Mouse (Mus musculus) mesoderm, embryonic 11.5 days (tissue): Measurements from ENCODE around the gene Tuba3a.
A peak's percentile ranks its signal among the peaks of the same experiment; 100 is the strongest.
"Not testable (repeated sequence)": the region's sequence is repeated elsewhere in the genome, so short reads cannot be mapped to it uniquely, and the experiment has no call there.

Source experiments
- DNase-seq: peaks from one replicate; pipeline ENCODE4 v3.0.0-alpha.2; 2012; ENCODE audit warnings: low read depth, low spot score

Gene Tuba3a

DNA sequence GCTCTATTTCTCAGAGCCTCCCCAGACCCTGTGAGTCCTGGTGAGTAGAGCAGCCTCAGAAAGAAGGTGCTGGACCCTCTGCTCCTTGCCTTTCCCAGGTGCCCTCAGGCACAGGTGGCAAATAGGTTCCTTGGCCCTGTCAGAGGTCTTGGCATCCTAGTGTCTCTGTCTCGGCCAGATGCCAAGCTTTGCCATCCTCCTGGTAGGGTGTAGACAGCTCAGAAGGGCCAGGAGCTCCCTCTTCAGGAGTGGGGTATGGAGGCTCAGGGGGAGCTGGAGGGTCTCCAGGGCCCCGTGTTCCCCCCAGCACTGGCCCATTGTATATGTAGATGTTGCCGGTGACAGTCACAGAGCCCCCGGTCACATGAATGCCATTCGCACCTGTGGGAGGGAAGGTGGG, 21.2 kb upstream of the Tuba3a start:
- DNase-seq = no peak

DNA sequence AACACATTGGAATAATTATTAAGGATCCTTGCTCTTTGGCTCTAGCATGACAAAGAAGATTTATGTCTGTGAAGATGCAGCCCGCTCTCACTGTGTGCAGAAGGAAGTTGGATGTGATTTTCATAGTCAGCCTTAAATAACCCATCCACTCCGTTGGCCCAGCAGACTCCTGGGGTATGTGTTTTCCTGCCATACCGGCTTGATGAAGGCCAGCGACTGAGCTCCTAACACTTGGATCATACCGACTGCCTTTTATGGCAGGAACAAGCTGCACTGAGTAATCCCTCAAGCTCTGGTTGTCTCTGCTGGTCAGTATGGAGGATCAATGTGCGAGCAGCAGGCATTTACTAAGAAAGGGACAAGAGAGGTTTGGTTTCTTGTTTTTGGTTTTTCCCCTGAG, 19.6 kb upstream of the Tuba3a start:
- no peak for DNase-seq

DNA sequence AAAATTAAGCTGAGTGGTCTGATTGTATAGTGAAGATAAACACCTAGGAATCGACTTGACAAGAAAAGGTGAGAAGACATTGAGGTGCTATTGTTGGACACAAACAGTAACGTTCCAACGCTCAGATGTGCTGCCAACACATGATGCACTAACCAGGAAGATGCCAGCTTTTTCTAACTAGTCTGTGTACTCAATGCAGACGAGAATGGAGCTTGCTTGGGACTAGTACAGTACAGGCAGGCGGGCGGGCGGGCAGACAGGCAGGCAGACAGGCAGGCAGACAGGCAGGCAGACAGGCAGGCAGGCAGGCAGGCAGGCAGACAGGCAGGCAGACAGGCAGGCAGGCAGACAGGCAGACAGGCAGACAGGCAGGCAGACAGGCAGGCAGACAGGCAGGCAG, 18.6 kb upstream of the Tuba3a start:
- not testable (repeated sequence) for DNase-seq

DNA sequence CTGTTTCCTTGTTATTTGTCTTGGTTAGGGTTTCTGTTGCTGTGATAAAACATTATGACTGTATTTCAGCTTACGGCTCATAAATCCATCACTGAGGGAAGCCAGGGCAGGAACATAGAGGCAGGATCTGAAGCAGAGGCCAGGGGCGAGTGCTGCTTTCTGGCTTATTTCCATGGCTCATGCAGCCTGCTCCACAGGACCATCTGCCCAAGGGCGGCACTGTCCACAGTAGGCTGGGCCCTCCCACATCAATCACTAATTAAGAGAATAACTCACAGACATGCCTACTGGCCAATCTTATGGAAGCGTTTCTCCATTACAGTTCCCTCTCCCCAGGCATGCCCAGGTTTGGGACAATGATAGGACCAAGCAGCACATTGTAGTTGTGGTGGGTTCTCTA, 17.4 kb upstream of the Tuba3a start:
- DNase-seq = no peak

DNA sequence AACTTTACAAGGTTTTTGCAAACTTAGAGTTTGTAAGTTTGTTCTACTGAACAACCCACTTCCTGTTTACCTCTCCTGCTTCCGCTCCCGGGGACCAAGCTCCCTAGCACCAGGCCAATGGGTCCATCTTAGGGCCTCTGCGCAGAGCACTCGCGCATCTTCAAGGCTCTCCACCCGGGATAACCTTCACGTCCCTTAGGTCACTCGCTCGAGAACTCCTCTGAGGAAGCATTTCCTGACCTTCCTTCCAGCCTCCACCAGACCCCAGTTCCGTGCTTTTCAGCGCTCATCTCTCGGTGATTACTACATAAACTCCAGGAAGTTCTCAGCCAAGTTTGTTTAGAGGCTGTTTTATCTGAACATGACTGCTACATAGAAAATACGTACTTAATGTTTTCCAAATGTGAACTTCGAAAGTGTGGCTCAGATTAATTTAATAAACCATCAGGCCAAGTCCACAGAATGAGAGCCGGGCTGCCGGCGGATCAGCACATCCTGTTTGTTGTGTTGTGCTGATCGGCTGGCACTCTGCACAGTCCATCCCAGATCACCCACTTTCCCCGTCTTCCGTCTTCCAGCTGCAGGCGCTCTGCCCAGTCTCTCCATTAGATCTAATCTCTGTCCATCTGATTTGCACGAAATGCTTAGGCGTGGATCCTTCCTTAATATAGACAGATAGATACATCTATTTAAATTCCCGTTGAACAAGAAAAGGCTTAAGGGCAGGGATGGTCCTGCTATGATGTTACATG, 16.6 kb upstream of the Tuba3a start:
- DNase-seq = no peak

DNA sequence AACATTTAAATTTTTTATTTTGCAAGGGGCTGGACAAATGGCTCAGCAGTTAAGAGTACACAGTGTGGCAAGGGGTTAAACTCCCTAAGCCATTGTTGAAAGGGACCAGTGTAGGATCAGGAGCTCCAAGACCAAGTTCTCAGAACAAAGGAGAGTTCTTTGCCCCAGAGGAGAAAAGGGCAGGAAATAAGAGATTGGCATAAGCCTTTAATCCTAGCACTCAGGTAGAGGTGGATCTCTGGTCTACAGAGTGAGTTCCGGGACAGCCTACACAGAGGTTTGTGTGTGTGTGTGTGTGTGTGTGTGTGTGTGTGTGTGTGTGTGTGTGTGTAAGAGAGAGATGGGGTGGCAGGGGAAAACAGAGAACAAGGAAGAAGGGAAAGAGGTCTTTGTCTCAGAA, 15.1 kb upstream of the Tuba3a start:
- DNase-seq = no peak

DNA sequence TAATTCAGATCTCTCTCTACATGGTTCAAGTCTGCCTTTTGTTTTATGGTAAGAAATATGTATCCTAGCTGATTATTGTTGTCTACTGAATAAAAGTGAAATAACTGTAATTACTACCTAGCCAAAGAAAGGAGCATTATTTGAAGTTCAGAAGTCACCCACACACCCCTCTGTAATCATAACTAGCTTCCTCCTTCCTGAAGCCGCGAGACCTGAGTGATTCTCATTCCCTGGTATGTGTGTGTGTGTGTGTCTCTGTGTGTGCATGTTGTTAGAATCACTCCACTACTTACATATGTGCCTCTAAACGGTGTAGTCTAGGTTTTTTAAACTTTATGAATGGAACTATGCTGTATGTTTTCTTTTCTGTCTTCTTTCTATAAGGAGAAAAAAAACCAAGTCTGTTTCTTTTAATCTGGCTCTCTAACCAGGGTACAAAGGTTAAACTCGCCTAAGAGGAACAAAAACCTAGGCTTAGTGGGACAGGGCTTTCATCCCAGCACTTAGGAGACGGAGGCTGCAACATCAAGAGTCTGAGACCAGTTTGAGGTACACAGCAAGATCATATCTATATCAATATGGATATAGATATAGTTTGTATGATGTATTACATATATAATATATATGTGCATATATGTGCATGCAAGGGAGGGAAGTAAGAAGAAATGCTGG, 11.4 kb upstream of the Tuba3a start:
- no peak for DNase-seq

DNA sequence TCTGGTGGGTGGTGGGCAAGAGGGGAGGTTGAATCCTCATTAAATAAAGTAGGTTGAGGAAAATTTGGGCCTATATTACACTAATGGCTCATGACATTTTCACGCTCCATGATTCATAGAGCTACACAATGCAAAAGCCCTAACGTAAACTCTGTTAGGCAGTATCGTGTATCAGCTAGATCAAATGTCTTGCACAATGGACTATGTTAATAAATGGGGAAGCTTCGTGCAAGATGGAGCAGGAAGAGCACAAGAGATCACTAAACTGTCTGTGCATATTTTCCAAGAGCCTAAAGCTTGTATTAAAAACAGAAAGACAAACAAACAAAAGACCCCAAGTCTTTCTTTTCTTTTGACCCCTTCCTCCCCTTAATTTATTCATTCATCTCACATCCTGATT, 8.2 kb upstream of the Tuba3a start:
- DNase-seq = no peak

DNA sequence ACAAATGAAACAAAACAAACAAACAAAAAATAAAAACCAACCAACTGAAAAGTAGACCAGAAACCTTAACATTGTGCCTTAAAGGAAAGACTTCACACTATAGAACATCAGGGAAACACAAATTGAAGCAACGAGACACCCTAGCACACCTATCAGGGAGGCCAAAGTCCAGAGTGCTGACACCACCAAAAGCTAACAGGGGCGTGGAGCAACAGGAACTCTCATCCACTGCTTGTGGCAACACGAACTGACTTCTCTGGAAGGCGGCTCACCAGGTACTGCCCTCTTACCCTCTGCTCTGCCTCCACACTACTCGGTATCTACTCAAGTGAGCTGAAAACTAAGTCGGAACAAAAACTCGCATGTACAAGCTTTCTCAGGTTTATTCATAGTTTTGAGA, 6.4 kb upstream of the Tuba3a start:
- DNase-seq = no peak

DNA sequence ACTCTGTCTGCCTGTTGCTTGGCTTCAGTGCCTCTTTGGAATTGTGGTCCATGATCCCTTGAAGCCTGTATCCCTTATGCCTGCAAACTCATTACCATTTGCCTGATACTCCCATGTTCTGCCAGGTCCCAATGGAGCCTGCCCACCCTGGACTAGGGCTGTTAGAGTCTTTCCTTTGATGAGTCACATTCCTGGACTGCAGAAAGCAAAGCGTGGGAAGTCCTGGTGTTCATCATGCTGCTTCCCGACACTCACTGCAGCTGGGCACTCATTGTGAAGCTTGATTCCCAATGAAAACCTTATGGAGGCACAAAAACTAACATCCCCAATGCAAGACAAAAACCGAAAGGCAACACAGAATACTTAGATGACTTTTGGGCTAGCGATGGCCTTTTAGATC, 5.5 kb upstream of the Tuba3a start:
- no peak for DNase-seq

DNA sequence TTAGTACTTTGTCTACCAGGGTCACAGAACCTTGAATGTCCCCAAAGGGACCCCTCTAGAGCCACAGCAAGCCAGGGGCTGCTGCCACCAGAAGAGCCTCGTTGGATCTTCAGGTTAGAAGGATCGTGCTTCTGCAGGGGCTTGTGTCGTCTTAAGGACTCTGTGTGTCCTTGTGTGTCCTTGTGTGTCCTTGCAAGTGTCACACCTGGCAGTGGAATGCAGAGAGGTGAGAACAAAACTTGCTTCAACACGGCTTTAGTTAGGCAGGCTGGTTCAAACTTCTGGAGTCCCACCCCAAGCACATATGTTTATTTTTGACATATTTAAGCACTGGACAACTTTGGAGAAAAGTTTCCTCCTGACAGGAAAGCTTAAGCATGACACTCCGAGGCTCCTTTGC, 2.9 kb upstream of the Tuba3a start:
- DNase-seq = no peak

DNA sequence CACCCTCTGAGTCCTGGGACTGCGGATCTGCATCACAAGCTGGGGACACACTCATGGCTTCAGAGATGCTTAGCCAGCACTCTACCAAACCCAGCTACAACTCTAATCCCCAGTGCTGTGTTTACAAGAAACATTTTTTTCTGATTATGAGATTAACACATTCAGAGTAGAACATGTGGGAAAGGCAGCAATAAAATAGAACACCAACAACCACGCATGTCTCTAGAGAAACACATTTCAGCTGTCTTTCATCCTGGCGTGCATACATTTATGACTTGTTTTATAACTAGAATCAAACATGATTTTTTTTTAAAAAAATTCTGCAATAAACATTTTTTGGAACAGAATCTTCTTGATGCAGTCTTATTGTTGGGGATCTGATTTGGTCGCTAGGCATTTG, 1.1 kb upstream of the Tuba3a start:
- DNase-seq = no peak

DNA sequence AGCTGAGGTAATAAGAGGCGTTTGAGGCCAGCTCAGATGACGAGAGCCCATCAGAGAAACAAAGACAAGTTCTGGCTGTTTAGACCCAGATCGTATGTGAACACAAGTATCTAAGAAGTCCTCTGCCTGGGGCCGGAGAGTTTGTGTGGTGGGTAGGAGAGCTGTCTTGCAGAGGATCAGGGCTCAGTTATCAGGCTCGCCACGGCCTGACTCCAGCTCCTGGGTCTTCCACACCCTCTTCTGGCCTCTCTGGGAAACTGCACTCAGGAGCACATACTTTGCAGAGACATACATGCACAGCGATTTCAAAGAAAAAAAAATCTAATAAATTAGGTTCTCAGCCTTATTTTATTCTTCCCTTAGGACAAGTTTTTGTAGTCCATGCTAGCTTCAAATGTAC, 1.1 kb downstream of the Tuba3a start:
- no peak for DNase-seq

DNA sequence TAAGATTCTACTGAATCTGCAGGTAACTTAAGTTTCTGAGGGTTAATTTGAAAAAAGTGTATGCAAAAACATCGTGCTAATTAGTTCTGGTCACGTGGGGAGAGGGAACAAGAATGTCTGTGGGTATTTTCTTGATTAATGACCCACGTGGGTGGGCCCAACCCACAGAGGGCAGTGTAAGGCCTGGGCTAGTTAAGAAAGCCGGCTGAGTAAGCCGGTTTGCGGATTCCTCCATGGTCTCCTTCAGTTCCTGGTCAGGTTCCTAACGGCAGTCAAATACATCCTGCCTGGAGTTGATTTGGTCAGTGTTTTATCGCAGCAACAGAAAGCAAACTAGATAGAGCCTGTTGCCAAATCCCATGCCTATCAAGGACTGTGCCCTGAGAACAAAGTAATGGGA, 1.6 kb downstream of the Tuba3a start:
- DNase-seq = no peak

DNA sequence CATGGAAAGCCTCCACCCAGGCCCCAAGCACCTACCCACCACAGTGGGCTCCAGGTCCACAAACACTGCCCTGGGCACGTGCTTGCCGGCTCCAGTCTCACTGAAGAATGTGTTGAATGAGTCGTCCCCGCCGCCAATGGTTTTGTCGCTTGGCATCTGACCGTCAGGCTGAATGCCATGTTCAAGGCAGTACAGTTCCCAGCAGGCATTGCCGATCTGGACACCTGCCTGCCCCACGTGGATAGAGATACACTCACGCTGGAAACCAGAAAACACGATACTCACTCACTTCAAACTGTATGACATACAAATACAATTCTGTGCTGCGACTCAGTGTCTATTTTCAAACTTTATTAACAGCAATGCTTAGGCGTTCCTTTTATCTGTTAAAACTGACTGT, 3.1 kb downstream of the Tuba3a start:
- DNase-seq = not testable (repeated sequence)

DNA sequence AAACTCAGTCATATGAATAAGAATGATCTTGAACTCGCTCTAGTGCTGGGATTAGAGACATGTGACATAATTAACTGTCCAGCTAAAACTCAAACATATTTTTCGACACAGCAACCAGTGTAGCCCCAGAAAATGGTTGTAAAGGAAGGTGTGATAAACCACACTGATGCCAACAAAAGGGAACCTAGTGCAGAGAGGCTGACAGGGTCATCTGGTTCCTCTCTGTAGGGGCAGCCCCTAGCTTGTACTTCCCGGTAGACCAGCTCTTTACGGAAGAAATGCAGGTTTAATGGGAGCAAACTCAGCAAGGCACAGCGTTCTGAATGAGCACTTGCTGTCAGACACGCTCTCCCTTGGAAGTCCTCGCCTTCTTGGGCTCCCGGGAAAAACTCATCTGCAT, 6.1 kb downstream of the Tuba3a start:
- DNase-seq = no peak

DNA sequence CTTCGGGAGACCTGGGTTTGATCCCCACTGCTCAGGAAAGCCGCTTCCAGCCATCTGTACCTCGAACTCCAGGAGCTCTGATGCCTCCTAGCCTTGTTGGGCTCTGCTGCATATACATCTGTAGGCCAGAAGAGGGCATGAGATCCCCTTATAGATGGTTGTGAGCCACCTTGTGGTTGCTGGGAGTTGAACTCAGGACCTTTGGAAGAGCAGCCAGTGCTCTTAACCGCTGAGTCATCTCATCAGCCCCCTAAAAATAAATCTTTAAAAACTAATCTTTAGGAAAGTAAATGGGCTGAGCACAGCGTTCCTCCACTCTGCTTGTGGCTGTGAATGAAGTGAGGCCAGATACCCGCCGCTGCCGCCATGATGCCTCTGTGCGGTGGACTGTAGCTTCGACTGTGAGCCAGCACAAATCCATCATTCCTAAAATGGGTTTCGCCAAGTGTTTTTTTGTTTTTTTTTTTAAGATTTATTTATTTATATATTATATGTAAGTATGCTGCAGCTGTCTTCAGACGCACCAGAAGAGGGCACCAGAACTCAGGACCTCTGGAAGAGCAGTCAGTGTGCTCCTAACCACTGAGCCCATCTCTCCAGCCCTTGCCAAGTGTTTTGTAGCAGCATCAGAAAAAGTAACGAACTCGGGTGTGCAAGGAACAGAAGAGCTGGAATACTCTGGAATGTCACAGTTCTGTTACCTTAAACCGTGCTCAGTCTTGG, 10.8 kb downstream of the Tuba3a start:
- peak; percentile 45 for DNase-seq

DNA sequence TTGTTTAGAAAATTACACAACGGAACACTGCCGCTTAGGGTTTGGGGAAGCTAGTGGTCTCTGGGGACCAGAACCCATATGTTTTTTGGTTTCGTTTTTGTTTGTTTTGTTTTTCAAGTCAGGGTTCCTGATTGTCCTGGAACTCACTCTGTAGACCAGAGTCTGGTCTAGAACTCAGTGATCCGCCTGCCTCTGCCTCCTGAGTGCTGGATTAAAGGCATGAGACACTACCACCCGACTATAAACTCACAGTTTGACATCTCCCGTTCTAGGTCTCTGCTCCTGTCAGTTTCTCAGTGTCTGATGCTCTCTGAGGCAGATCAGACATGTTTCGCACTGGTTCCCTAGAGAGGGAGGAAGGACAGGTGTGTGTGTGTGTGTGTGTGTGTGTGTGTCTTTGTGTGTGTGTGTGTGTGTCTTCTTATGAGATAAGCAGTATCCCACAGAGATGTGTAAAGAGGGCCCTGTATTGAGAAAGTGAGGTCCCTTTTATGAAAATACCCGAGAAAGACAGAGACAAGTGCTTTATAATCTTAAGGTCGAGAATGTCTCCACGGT, 13.5 kb downstream of the Tuba3a start:
- DNase-seq = no peak

DNA sequence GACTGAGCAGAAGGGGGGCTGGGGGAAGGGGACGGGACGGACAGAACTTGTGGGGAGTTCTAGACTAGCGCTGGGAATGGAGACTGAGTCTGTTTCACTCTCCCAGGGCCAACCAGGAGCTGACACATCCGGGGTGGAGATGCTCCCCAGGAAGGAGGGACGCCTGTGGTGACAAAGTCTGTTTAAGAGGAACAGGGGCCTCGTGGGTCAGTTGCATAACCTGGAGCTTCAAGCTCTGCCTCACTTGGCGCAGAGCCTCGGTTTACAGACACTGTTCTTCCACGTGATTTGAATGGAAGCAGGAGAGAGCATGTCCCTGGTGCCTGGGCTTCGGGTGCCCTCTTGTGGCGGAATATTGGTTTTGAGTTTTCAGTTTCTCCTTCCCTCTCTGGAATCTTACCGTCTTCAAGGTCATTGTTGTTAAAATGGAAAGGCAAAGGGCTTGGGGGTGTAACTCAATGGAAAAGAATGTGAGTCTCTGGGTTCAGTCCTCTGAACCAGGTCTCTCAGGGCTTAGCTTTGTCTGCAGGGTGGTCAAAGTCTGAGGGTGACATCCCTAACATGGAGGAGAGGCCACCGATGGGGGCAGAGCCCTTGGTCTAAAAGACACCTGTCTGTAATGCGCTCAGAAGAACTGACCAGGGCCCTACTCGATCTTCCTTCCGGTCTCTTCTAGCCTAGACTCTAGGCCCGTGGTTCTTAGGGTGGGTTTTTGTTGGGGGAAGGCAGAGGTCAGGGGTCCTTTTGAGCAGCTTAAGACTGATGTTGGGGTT, 14.2 kb downstream of the Tuba3a start:
- DNase-seq = peak; percentile 88

DNA sequence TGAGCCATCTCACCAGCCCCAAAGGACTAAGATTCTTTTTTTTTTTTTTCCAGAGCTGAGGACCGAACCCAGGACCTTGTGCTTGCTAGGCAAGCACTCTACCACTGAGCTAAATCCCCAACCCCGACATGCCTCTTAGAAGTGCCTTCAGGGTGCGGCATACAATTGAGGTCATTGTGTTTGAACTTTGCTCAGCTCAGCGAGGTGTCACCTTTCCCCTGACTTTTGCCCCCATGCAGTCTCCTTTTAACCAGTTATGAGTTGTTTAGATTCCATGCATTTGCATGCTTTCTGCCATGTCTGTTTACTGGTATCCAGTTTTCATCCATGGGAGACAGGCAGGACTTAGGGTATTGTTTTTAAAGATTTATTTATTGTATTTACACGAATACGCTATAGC, 17.0 kb downstream of the Tuba3a start:
- DNase-seq = no peak

DNA sequence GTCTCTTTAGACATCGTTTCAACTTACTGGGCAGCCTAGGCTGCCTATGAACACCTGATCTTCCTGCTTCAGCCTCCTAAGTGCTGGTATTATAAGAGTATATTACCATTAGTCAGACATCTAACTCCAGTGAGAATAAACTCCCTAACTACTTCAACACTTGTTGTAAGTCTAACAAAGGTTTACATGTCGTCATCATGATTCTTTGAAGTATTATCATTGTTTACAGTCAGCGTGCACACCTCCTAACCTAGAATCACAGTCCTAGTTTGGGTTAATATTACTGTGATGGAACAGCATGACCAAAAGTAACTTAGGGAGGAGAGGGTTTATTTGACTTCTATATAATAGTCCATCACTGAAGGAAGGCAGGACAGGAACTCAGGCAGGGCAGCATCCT, 18.4 kb downstream of the Tuba3a start:
- no peak for DNase-seq

DNA sequence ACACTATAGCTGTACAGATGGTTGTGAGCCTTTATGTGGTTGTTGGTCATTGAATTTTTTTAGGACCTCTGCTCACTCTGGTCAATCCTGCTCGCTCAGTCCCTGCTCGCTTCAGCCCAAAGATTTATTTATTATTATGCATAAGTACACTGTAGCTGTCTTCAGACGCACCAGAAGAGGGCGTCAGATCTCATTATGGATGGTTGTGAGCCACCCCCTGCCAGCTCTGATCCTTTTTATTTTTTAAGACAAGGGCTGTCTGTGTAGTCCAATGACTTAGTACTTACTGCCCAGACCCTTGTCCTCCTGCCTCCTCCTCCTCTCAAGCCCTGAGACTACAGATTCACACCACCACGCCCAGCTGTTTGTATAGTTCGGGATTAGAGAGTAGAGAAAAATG, 19.2 kb downstream of the Tuba3a start:
- DNase-seq = not testable (repeated sequence)
